Mouse (Mus musculus) testis, adult 2 months (tissue): ENCODE measurements around the gene Lmbr1.

ENCODE experiments used
- CTCF ChIP-seq: fragments of 200-500 bp; IDR thresholded peaks from 2 replicates; pipeline ENCODE4 v1.5.1; 2012; ENCODE audit warnings: low read depth, mild to moderate bottlenecking, inconsistent platforms, low read length, moderate library complexity; ENCODE audit not compliant: control insufficient read depth, insufficient read depth, insufficient replicate concordance
- POLR2A ChIP-seq: fragments of 200-500 bp; IDR thresholded peaks from 2 replicates; pipeline ENCODE4 v1.6.1; 2012; ENCODE audit warnings: low read depth, mild to moderate bottlenecking, inconsistent platforms, low read length, moderate library complexity; ENCODE audit not compliant: control insufficient read depth

GRCm38 (mm10) chr5:29322503-29322902, 55.7 kb downstream of the Lmbr1 start:
- no peak for TF ChIP-seq POLR2A
- TF ChIP-seq CTCF = no peak
